ENCODE assay signal across 12 mouse cellular contexts in the genomic region with DNA sequence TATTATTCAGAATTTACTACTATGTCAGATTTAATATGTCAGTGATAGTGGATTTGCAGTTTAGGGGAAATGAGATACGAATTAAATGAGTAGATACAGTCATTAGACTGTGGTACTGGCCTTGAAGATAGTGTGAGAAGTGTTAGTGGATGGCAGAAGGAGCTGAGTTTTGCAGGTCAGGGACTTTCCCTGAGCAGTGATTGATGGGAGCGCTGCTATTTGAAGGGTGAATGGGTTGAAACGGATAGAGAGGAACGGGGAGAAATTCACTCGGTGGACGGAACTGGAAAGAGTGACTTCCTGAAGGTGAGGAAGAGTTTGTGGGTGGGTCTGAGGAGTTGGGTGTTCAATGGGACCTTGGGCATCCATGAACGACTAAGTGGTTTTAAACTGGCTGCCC. TPM values are rescaled to one million over a fixed set of nuclear protein-coding genes. Genes with fewer than 3 reads are reported as not detected.
DNase-seq lines count a peak whose midpoint lies in the region; ATAC-seq and TF ChIP-seq lines count a peak whose summit lies in the region.
"Had no signal": no experiment of that assay in that cellular context is flagged by ENCODE, and none has a peak within 500 bp of the region (broad histone marks: within the 10 kb centered on the region; RNA-seq: fewer than 3 reads in every experiment).

No protein-coding gene starts in this region.

- H3ac ChIP-seq in myocyte (ENCODE audit: control insufficient read depth, insufficient read length) = no peak overlapping the region

- no peak for TF ChIP-seq POLR2A in myocyte (IDR thresholded peaks at IDR 0.05; ENCODE audit: insufficient read length, low read depth)
- no peak for TF ChIP-seq POLR2A in thymus, adult 2 months (IDR thresholded peaks at IDR 0.05; ENCODE audit: control insufficient read depth, extremely low read depth, insufficient read depth, low read length, poor library complexity)

- peaks cover 2% of the 10 kb centered on the region; the same call in 1 of the 2 replicates for H3K4me1 ChIP-seq in kidney, postnatal 0 days (replicated peaks; ENCODE audit: insufficient read depth, low read length)
- H3K4me1 ChIP-seq in embryonic facial prominence, embryonic 15.5 days = peaks cover 9% of the 10 kb centered on the region
- 0 out of 2 replicates have a peak, but pooled peaks cover 2% of the 10 kb centered on the region for H3K4me1 ChIP-seq in thymus, adult 2 months (replicated peaks; ENCODE audit: control insufficient read depth, insufficient read depth, low read length)

- H3K4me3 ChIP-seq in gastrocnemius, adult 2 months = no peak overlapping the region
- no peak overlapping the region for H3K4me3 ChIP-seq in kidney, postnatal 0 days (replicated peaks; ENCODE audit: low read depth, low read length)
- H3K4me3 ChIP-seq in embryonic facial prominence, embryonic 15.5 days (replicated peaks) = no peak overlapping the region
- H3K4me3 ChIP-seq in myocyte = peak overlapping the region; percentile 15
- H3K4me3 ChIP-seq in thymus, adult 2 months (ENCODE audit: control insufficient read depth, insufficient read depth, low read length) = no peak overlapping the region

- no peaks in the 10 kb centered on the region for H3K27me3 ChIP-seq in kidney, postnatal 0 days (ENCODE audit: insufficient read depth, low read length)
- no peaks in the 10 kb centered on the region for H3K27me3 ChIP-seq in embryonic facial prominence, embryonic 15.5 days
- no peaks in the 10 kb centered on the region for H3K27me3 ChIP-seq in myocyte (ENCODE audit: control insufficient read depth, insufficient read depth, insufficient read length)
- H3K27me3 ChIP-seq in thymus, adult 2 months (ENCODE audit: control insufficient read depth, insufficient read depth, low read length) = no peaks in the 10 kb centered on the region

- no peaks in the 10 kb centered on the region for H3K36me3 ChIP-seq in kidney, postnatal 0 days (ENCODE audit: insufficient read depth, low read length)
- H3K36me3 ChIP-seq in embryonic facial prominence, embryonic 15.5 days = no peaks in the 10 kb centered on the region
- H3K36me3 ChIP-seq in myocyte (ENCODE audit: control insufficient read depth, insufficient read depth) = no peaks in the 10 kb centered on the region
- H3K36me3 ChIP-seq in thymus, adult 2 months (ENCODE audit: control insufficient read depth, insufficient read depth, low read length) = no peaks in the 10 kb centered on the region

- ATAC-seq in kidney, postnatal 0 days (replicated peaks; ENCODE audit: low FRiP score, low read depth) = no peak
- ATAC-seq in embryonic facial prominence, embryonic 15.5 days (ENCODE audit: insufficient number of reproducible peaks, low FRiP score, low TSS enrichment, low read depth) = no peak

- H3K9ac ChIP-seq in kidney, postnatal 0 days (ENCODE audit: low read depth, low read length) = peak overlapping the region; percentile 44; the same call in 1 of the 2 replicates
- H3K9ac ChIP-seq in embryonic facial prominence, embryonic 15.5 days = no peak overlapping the region

- H3K9me3 ChIP-seq in kidney, postnatal 0 days (replicated peaks; ENCODE audit: low read length) = no peaks in the 10 kb centered on the region
- H3K9me3 ChIP-seq in embryonic facial prominence, embryonic 15.5 days (replicated peaks) = no peaks in the 10 kb centered on the region

- peak overlapping the region; percentile 54 for H3K4me2 ChIP-seq in kidney, postnatal 0 days (ENCODE audit: low read length)
- peak overlapping the region; percentile 51 for H3K4me2 ChIP-seq in embryonic facial prominence, embryonic 15.5 days (replicated peaks)
- peak overlapping the region; percentile 78 for H3K4me2 ChIP-seq in myocyte (ENCODE audit: low read depth)

- intact Hi-C loops in gastrocnemius, adult 2 months (cut with DNase I) = loop anchor here (10.0 kb wide), 1 partner anchor 202 kb away; no protein-coding TSS in a partner anchor

- H3K79me2 ChIP-seq in myocyte (ENCODE audit: control insufficient read depth, insufficient read depth) = no peaks in the 10 kb centered on the region

- DNase-seq in gastrocnemius, adult 2 months = no peak
- DNase-seq in gastrocnemius, adult 18-20 months (ENCODE audit: low spot score) = no peak
- DNase-seq in kidney, postnatal 0 days (ENCODE audit: low spot score) = no peak
- DNase-seq in kidney, postnatal 4 days = no peak
- DNase-seq in Muller cell, postnatal 12 days (ENCODE audit: inconsistent ontology term) = no peak
- DNase-seq in thymus, adult 2 months = no peak

- H3K27ac ChIP-seq in gastrocnemius, adult 2 months = peak overlapping the region; percentile 86
- no peak overlapping the region for H3K27ac ChIP-seq in kidney, postnatal 0 days
- no peak overlapping the region for H3K27ac ChIP-seq in embryonic facial prominence, embryonic 15.5 days (replicated peaks)
- H3K27ac ChIP-seq in thymus, adult 2 months (ENCODE audit: control insufficient read depth, insufficient read depth, low read length) = no peak overlapping the region

- TF ChIP-seq CTCF in gastrocnemius, adult 2 months (IDR thresholded peaks at IDR 0.05) = no peak
- no peak for TF ChIP-seq CTCF in kidney, postnatal 0 days (IDR thresholded peaks at IDR 0.05; ENCODE audit: low read depth)
- TF ChIP-seq CTCF in thymus, adult 2 months (IDR thresholded peaks at IDR 0.05; ENCODE audit: borderline replicate concordance, control insufficient read depth, extremely low read depth, insufficient read depth, low read length, poor library complexity) = no peak

- WGBS in kidney, postnatal 0 days = 40% methylated on average over 7 of the region's 7 CpGs
- WGBS in embryonic facial prominence, embryonic 15.5 days = 43% methylated on average over 7 of the region's 7 CpGs
- 30% methylated on average over 7 of the region's 7 CpGs for WGBS in thymus, adult 2 months

TF ChIP-seq in myocyte, 11 proteins besides CTCF, POLR2A, EP300 and RAD21:
- no peak for TF ChIP-seq TCF3 (IDR thresholded peaks at IDR 0.05; ENCODE audit: insufficient read length, low read depth)
- no peak for TF ChIP-seq TCF12 (IDR thresholded peaks at IDR 0.05; ENCODE audit: insufficient read depth, poor library complexity, severe bottlenecking)
- no peak for TF ChIP-seq USF1 (IDR thresholded peaks at IDR 0.05; ENCODE audit: low read depth)
- TF ChIP-seq MAX (IDR thresholded peaks at IDR 0.05; ENCODE audit: low read depth) = no peak
- no peak for TF ChIP-seq REST (IDR thresholded peaks at IDR 0.05; ENCODE audit: insufficient read depth, insufficient read length)
- no peak for TF ChIP-seq POLR2AphosphoS2 (IDR thresholded peaks at IDR 0.05; ENCODE audit: insufficient read length, low read depth)
- no peak for TF ChIP-seq SRF (IDR thresholded peaks at IDR 0.05; ENCODE audit: control insufficient read depth, insufficient read length, low read depth)
- TF ChIP-seq CEBPB (IDR thresholded peaks at IDR 0.05; ENCODE audit: insufficient read depth, poor library complexity, severe bottlenecking) = no peak
- TF ChIP-seq MYOD1 (IDR thresholded peaks at IDR 0.05; ENCODE audit: control insufficient read depth in 1 of 3, insufficient read length in 2 of 3, low read depth in 2 of 3) = no peak
- no peak for TF ChIP-seq MYOG (IDR thresholded peaks at IDR 0.05; ENCODE audit: control insufficient read depth in 1 of 3, insufficient read depth in 1 of 3, insufficient read length in 2 of 3, low read depth in 2 of 3)
- no peak for TF ChIP-seq E2F4 (IDR thresholded peaks at IDR 0.05; ENCODE audit: insufficient read depth)

RNA-seq across cellular contexts. Expression of a gene that starts 43.7 kb away (rescaled TPM):
- total RNA-seq in gastrocnemius, adult 2 months (2021) = 10 to 100 TPM; 18.3 to 19.1 TPM
- total RNA-seq in gastrocnemius, adult 18-20 months (2021) = 10 to 100 TPM; 15.0 to 17.5 TPM
- 12.3 and 15.1 TPM in 2 replicates for polyA plus RNA-seq in kidney, postnatal 0 days (2015; fragmentation: Nextera tagmentation; extraction: Ambion mirVana)
- polyA plus RNA-seq in embryonic facial prominence, embryonic 15.5 days (2015; fragmentation: Nextera tagmentation; extraction: Ambion mirVana) = 20.7 and 21.7 TPM in 2 replicates
- 6.6 TPM for polyA plus RNA-seq in myocyte (2012; fragmentation: generic; extraction: Trizol)
- 10.6 and 10.7 TPM in 2 replicates for polyA plus RNA-seq in thymus, adult 2 months (2012; rRNA removed)

RNA-seq across cellular contexts. Expression of a gene that starts 44.0 kb away (rescaled TPM):
- not detected for total RNA-seq in gastrocnemius, adult 2 months (2021)
- not detected for total RNA-seq in gastrocnemius, adult 18-20 months (2021)
- polyA plus RNA-seq in kidney, postnatal 0 days (2015; fragmentation: Nextera tagmentation; extraction: Ambion mirVana) = not detected in 2 replicates
- 0.24 TPM in 1 of 2 replicates, not detected in the other for polyA plus RNA-seq in embryonic facial prominence, embryonic 15.5 days (2015; fragmentation: Nextera tagmentation; extraction: Ambion mirVana)
- polyA plus RNA-seq in myocyte (2012; fragmentation: generic; extraction: Trizol) = 0.04 TPM
- polyA plus RNA-seq in thymus, adult 2 months (2012; rRNA removed) = not detected in 2 replicates
- total RNA-seq: adrenal gland, postnatal 36 days; gastrocnemius, postnatal 36 days; layer of hippocampus, postnatal 10 days had no signal
- polyA plus RNA-seq: kidney, embryonic 16.5 days had no signal
